Mouse (Mus musculus) myocyte (in vitro differentiated cells): Measurements from ENCODE around the gene Lrpap1. TPM values are rescaled to one million over a fixed set of nuclear protein-coding genes. Genes with fewer than 3 reads are reported as not detected.

Experiments used
- H3K27me3 ChIP-seq: one replicate; pipeline ENCODE4 v1.6.1; 2011; ENCODE audit not compliant: control insufficient read depth, insufficient read depth, insufficient read length
- H3K36me3 ChIP-seq: one replicate; pipeline ENCODE4 v1.6.1; 2011; ENCODE audit not compliant: control insufficient read depth, insufficient read depth
- H3K4me2 ChIP-seq: one replicate; pipeline ENCODE4 v1.6.1; 2011; ENCODE audit warnings: low read depth, control low read depth
- H3K4me3 ChIP-seq: one replicate; pipeline ENCODE4 v1.5.1; 2011; ENCODE audit warnings: mild to moderate bottlenecking, control low read depth, moderate library complexity
- H3K79me2 ChIP-seq: one replicate; pipeline ENCODE4 v1.6.1; 2011; ENCODE audit not compliant: control insufficient read depth, insufficient read depth
- H3ac ChIP-seq: one replicate; pipeline ENCODE4 v1.6.1; 2011; ENCODE audit not compliant: control insufficient read depth, insufficient read length
- CEBPB ChIP-seq: IDR thresholded peaks from 2 replicates; pipeline ENCODE4 v1.6.1; 2011; ENCODE audit warnings: mild to moderate bottlenecking, moderate library complexity; ENCODE audit not compliant: poor library complexity, insufficient read depth, severe bottlenecking
- E2F4 ChIP-seq: IDR thresholded peaks from one replicate; pipeline ENCODE4 v1.6.1; 2011; ENCODE audit warnings: mild to moderate bottlenecking, control low read depth, moderate library complexity; ENCODE audit not compliant: insufficient read depth
- MAX ChIP-seq: IDR thresholded peaks from one replicate; pipeline ENCODE4 v1.6.1; 2011; ENCODE audit warnings: low read depth, mild to moderate bottlenecking, control low read depth
- MYOD1 ChIP-seq, 3 experiments: IDR thresholded peaks; one replicate each; pipeline ENCODE4 v1.6.1; 2011; ENCODE audit warnings: control low read depth in 2 of 3, low read depth in 2 of 3, mild to moderate bottlenecking in 2 of 3, moderate library complexity in 1 of 3; ENCODE audit not compliant: insufficient read length in 2 of 3, control insufficient read depth in 1 of 3
- MYOG ChIP-seq, 3 experiments: IDR thresholded peaks; one replicate each; pipeline ENCODE4 v1.6.1; 2011; ENCODE audit warnings: control low read depth in 2 of 3, low read depth in 2 of 3, mild to moderate bottlenecking in 2 of 3; ENCODE audit not compliant: insufficient read length in 2 of 3, control insufficient read depth in 1 of 3, insufficient read depth in 1 of 3
- POLR2A ChIP-seq: IDR thresholded peaks from one replicate; pipeline ENCODE4 v1.6.1; 2011; ENCODE audit warnings: low read depth, mild to moderate bottlenecking, control low read depth, moderate library complexity; ENCODE audit not compliant: insufficient read length
- POLR2AphosphoS2 ChIP-seq: IDR thresholded peaks from one replicate; pipeline ENCODE4 v1.6.1; 2011; ENCODE audit warnings: low read depth, control low read depth; ENCODE audit not compliant: insufficient read length
- REST ChIP-seq: IDR thresholded peaks from one replicate; pipeline ENCODE4 v1.6.1; 2011; ENCODE audit warnings: mild to moderate bottlenecking, control low read depth, moderate library complexity; ENCODE audit not compliant: insufficient read depth, insufficient read length
- SRF ChIP-seq: IDR thresholded peaks from one replicate; pipeline ENCODE4 v1.6.1; 2011; ENCODE audit warnings: low read depth; ENCODE audit not compliant: control insufficient read depth, insufficient read length
- TCF12 ChIP-seq: IDR thresholded peaks from one replicate; pipeline ENCODE4 v1.6.1; 2011; ENCODE audit warnings: mild to moderate bottlenecking, control low read depth; ENCODE audit not compliant: poor library complexity, insufficient read depth, severe bottlenecking
- TCF3 ChIP-seq: IDR thresholded peaks from one replicate; pipeline ENCODE4 v1.6.1; 2011; ENCODE audit warnings: low read depth, control low read depth; ENCODE audit not compliant: insufficient read length
- USF1 ChIP-seq: IDR thresholded peaks from one replicate; pipeline ENCODE4 v1.6.1; 2011; ENCODE audit warnings: low read depth, mild to moderate bottlenecking, control low read depth, moderate library complexity
- polyA plus RNA-seq: library from polyadenylated mRNA; unstranded; fragments of >200 nt; fragmentation: generic; extraction: Trizol; gene quantifications from one replicate; pipeline ENCODE4 v1.2.1, GENCODE M21; 2012; ENCODE audit warnings: missing spikeins

The Lrpap1 gene
- polyA plus RNA-seq, 1 experiment: 46.2 TPM

GRCm38 (mm10) chr5:35073992-35074391, 31.6 kb downstream of the Lrpap1 start:
- Histone ChIP-seq H3K79me2 (no peaks in the 10 kb centered on the region), H3K36me3 (peaks cover 22% of the 10 kb centered on the region), H3K27me3 (no peaks in the 10 kb centered on the region), H3K4me2 (peak overlapping the region; percentile 62), H3K4me3 (no peak overlapping the region), H3ac (no peak overlapping the region)
- peak in 2 of 3 experiments; percentile 82 to 85 for TF ChIP-seq MYOD1 (IDR thresholded peaks at IDR 0.05; ENCODE audit: control insufficient read depth in 1 of 3, insufficient read length in 2 of 3, low read depth in 2 of 3)
- TF ChIP-seq MYOG (IDR thresholded peaks at IDR 0.05; ENCODE audit: control insufficient read depth in 1 of 3, insufficient read depth in 1 of 3, insufficient read length in 2 of 3, low read depth in 2 of 3): peak in 2 of 3 experiments; percentile 85 to 93
- TF ChIP-seq POLR2AphosphoS2: no peak

DNA sequence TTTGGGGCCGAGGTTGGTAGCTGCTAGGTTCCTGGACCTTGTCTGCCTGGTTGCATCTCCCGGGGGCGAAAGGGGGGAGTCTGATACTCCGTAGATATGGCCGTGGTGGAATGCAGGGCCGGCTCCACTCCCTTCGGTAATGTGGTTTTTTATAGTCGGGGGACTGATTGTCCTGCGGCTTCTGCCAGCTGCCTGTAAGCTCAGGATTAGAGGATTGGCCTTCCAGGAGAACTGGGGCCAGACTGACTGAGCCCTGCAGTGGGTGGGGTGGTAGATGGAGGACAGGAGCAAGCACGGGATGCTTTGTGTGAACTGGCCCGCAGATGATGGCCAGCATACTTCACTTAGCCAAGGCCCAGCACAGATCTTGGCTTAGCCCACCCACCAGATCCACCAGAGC, 32.3 kb downstream of the Lrpap1 start:
- H3K36me3 ChIP-seq: peaks cover 20% of the 10 kb centered on the region
- H3K4me3 ChIP-seq: no peak overlapping the region
- H3K79me2 ChIP-seq: no peaks in the 10 kb centered on the region
- no peaks in the 10 kb centered on the region for H3K27me3 ChIP-seq
- H3K4me2 ChIP-seq: peak overlapping the region; percentile 62
- H3ac ChIP-seq: no peak overlapping the region
- TF ChIP-seq POLR2AphosphoS2 (no peak), SRF (no peak), MAX (no peak), E2F4 (no peak), MYOD1 (IDR thresholded peaks at IDR 0.05; ENCODE audit: control insufficient read depth in 1 of 3, insufficient read length in 2 of 3, low read depth in 2 of 3) (peak in 2 of 3 experiments; percentile 35 to 64), TCF3 (no peak), TCF12 (peak; percentile 61), MYOG (IDR thresholded peaks at IDR 0.05; ENCODE audit: control insufficient read depth in 1 of 3, insufficient read depth in 1 of 3, insufficient read length in 2 of 3, low read depth in 2 of 3) (peak in 2 of 3 experiments; percentile 47 to 82), REST (no peak), USF1 (no peak), POLR2A (peak; percentile 37), CEBPB (no peak)

DNA sequence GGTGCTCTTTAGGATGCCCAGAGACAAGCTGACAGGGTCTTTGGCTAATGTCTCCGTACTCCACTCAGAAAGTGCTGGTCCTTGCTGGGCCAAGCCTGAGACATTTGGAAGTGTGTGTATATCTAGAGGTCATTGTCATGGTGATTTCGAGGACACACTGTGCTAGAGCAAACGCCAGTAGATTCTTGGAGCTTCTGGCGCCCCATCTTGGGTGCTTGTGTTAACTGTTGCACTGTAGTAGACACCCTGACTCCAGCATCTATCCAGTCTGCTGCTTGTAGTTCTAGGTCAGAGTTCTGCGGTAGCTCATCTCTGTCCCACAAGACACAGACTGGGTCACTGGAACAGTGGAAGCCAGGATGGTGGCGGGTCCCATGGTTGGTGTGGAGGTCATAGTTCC, 33.7 kb downstream of the Lrpap1 start:
- Histone ChIP-seq H3K27me3 (no peaks in the 10 kb centered on the region), H3K4me3 (no peak overlapping the region), H3K79me2 (no peaks in the 10 kb centered on the region), H3K36me3 (peaks cover 14% of the 10 kb centered on the region), H3ac (no peak overlapping the region), H3K4me2 (no peak overlapping the region)
- TF ChIP-seq POLR2AphosphoS2 (no peak), TCF12 (no peak), MYOD1 (IDR thresholded peaks at IDR 0.05; ENCODE audit: control insufficient read depth in 1 of 3, insufficient read length in 2 of 3, low read depth in 2 of 3) (no peak), MYOG (IDR thresholded peaks at IDR 0.05; ENCODE audit: control insufficient read depth in 1 of 3, insufficient read depth in 1 of 3, insufficient read length in 2 of 3, low read depth in 2 of 3) (no peak), POLR2A (no peak), E2F4 (no peak), SRF (no peak), MAX (no peak), REST (no peak), CEBPB (no peak), USF1 (no peak), TCF3 (no peak)

DNA sequence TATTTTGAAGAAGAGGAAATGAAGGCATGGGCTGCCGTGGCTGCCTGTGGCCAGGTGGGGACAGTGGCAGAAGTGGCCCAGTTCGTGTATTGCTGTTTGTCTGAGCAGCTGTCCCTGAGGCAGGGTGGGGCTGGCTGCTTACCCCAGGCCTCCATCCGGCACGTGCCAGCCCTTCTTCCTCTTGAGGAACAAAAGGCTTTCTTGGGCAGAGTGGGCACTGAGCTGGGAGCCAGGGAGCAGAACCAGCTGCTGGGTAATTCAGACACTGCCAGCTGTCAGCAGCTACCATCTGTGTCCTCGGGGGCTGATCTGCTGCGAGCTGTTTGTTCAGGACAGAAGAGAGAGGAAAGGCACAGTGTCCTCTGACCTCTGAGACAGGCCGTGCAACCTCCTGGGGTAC, 34.6 kb downstream of the Lrpap1 start:
- Histone ChIP-seq H3K36me3 (peaks cover 13% of the 10 kb centered on the region), H3K4me3 (no peak overlapping the region), H3ac (no peak overlapping the region), H3K79me2 (no peaks in the 10 kb centered on the region), H3K4me2 (peak overlapping the region; percentile 48), H3K27me3 (no peaks in the 10 kb centered on the region)
- TF ChIP-seq MYOG (IDR thresholded peaks at IDR 0.05; ENCODE audit: control insufficient read depth in 1 of 3, insufficient read depth in 1 of 3, insufficient read length in 2 of 3, low read depth in 2 of 3): peak; percentile 94 to 99 (median 97)
- no peak for TF ChIP-seq REST
- peak; percentile 5 for TF ChIP-seq USF1
- TF ChIP-seq TCF3: peak; percentile 59
- TF ChIP-seq CEBPB: no peak
- no peak for TF ChIP-seq POLR2A
- no peak for TF ChIP-seq MAX
- peak; percentile 78 to 92 (median 87) for TF ChIP-seq MYOD1 (IDR thresholded peaks at IDR 0.05; ENCODE audit: control insufficient read depth in 1 of 3, insufficient read length in 2 of 3, low read depth in 2 of 3)
- TF ChIP-seq TCF12: peak; percentile 84

GRCm38 (mm10) chr5:35070314-35070713, 35.3 kb downstream of the Lrpap1 start:
- H3K36me3 ChIP-seq: peaks cover 13% of the 10 kb centered on the region
- H3K79me2 ChIP-seq: peaks cover 3% of the 10 kb centered on the region
- no peak for TF ChIP-seq CEBPB
- TF ChIP-seq USF1: no peak
- TF ChIP-seq REST: no peak
- no peak for TF ChIP-seq SRF
- TF ChIP-seq MAX: no peak
- TF ChIP-seq POLR2AphosphoS2: no peak
- no peak for TF ChIP-seq MYOG (IDR thresholded peaks at IDR 0.05; ENCODE audit: control insufficient read depth in 1 of 3, insufficient read depth in 1 of 3, insufficient read length in 2 of 3, low read depth in 2 of 3)
- TF ChIP-seq TCF12: no peak
- TF ChIP-seq POLR2A: no peak
- TF ChIP-seq TCF3: no peak
- H3K4me3 ChIP-seq: no peak overlapping the region
- no peaks in the 10 kb centered on the region for H3K27me3 ChIP-seq
- no peak overlapping the region for H3ac ChIP-seq
- no peak overlapping the region for H3K4me2 ChIP-seq
